Mouse (Mus musculus): ENCODE results near the gene Bcas1. TPM values are rescaled to one million over a fixed set of nuclear protein-coding genes. Genes with fewer than 3 reads are reported as not detected.

Bcas1 gene
- total and polyA plus RNA-seq, 3 experiments: 0.13 to 0.35 TPM; not detected in 1

DNA sequence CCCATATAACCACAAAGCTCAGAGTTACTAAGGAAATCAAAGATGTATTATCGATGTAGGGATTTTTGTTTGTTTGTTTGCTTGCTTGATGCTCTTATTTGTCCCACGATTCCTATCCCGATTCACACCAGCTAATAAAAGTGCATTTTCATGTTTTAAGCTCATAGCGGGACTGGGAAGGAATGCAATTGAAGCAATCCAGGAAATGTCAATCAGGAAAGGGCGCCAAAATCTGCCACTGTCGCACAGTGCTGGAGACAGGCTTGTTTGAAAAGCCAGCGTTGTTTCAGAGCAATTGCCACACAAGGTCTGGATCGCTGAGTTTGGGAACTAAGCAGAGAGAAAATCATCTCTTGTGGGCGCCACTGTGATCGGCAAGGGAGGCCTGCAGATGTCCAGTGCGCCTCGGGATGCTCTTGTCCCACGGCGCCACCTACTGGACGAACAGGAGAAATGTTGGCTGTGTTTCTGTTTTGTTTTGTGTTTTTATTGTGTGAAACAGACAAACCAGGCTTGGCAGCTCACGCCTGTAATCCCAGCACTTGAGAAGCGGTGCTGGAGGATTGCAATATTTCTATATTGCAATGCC is 26.3 kb downstream of the Bcas1 start:
- Histone ChIP-seq H3K9ac (ENCODE audit: control insufficient read depth, low read depth, low read length, poor library complexity, severe bottlenecking) (no peak overlapping the region), H3K27me3 (ENCODE audit: control insufficient read depth in 1 of 2, insufficient read depth in 2 of 2, low read length in 2 of 2) (no peaks in the 10 kb centered on the region), H3K79me2 (ENCODE audit: control insufficient read depth, insufficient read depth, low read length, poor library complexity) (no peaks in the 10 kb centered on the region), H3K9me3 (replicated peaks; ENCODE audit: insufficient read depth, low read length) (no peaks in the 10 kb centered on the region), H3K4me1 (ENCODE audit: control insufficient read depth in 1 of 2, insufficient read depth in 2 of 2, low read length in 2 of 2) (no peaks in the 10 kb centered on the region), H3K4me3 (ENCODE audit: control insufficient read depth in 1 of 2, insufficient read depth in 1 of 2, low read depth in 2 of 2, low read length in 2 of 2) (no peak overlapping the region), H3K36me3 (ENCODE audit: control insufficient read depth in 1 of 2, insufficient read depth in 2 of 2, low read length in 2 of 2) (no peaks in the 10 kb centered on the region), H3K27ac (ENCODE audit: control insufficient read depth, low read depth, low read length) (no peak overlapping the region)
- peak; percentile 17 for DNase-seq (ENCODE audit: low read depth, low spot score)
- TF ChIP-seq EP300 (IDR thresholded peaks at IDR 0.05; ENCODE audit: low read depth in 1 of 2, low read length in 2 of 2) (no peak), SMC3 (IDR thresholded peaks at IDR 0.05; ENCODE audit: low read depth, low read length) (peak; percentile 25), TAL1 (IDR thresholded peaks at IDR 0.05; ENCODE audit: low read length) (no peak), POLR2AphosphoS5 (IDR thresholded peaks at IDR 0.05; ENCODE audit: borderline replicate concordance, low read depth, low read length) (no peak), NRF1 (IDR thresholded peaks at IDR 0.05; ENCODE audit: insufficient read depth, low read depth, low read length, poor library complexity, severe bottlenecking) (no peak), ELF1 (IDR thresholded peaks at IDR 0.05; ENCODE audit: low read depth, low read length) (no peak), ZNF384 (IDR thresholded peaks at IDR 0.05; ENCODE audit: low read depth, low read length) (no peak), ZMIZ1 (IDR thresholded peaks at IDR 0.05; ENCODE audit: low read depth, low read length) (no peak), CHD1 (IDR thresholded peaks at IDR 0.05; ENCODE audit: low read depth, low read length) (no peak), MAFK (IDR thresholded peaks at IDR 0.05; ENCODE audit: borderline replicate concordance, low read depth, low read length) (no peak), KAT2A (conservative IDR thresholded peaks at IDR 0.05; ENCODE audit: low read depth, low read length) (no peak), HCFC1 (IDR thresholded peaks at IDR 0.05; ENCODE audit: low read depth, low read length) (no peak), MXI1 (IDR thresholded peaks at IDR 0.05; ENCODE audit: low read depth, low read length) (no peak), RAD21 (IDR thresholded peaks at IDR 0.05; ENCODE audit: low read depth, low read length) (peak; percentile 46), CTCF (IDR thresholded peaks at IDR 0.05 in 2 of 3, conservative IDR thresholded peaks at IDR 0.05 in 1 of 3; ENCODE audit: control insufficient read depth in 1 of 3, insufficient read depth in 1 of 3, low read depth in 2 of 3, low read length in 3 of 3, poor library complexity in 1 of 3, severe bottlenecking in 1 of 3) (peak; percentile 44 to 72 (median 50)), NELFE (IDR thresholded peaks at IDR 0.05; ENCODE audit: low read depth, low read length) (no peak), CHD2 (IDR thresholded peaks at IDR 0.05; ENCODE audit: low read length) (no peak), ZKSCAN1 (IDR thresholded peaks at IDR 0.05; ENCODE audit: low read depth, low read length) (no peak), ZC3H11A (IDR thresholded peaks at IDR 0.05; ENCODE audit: low read depth, low read length) (no peak)

DNA sequence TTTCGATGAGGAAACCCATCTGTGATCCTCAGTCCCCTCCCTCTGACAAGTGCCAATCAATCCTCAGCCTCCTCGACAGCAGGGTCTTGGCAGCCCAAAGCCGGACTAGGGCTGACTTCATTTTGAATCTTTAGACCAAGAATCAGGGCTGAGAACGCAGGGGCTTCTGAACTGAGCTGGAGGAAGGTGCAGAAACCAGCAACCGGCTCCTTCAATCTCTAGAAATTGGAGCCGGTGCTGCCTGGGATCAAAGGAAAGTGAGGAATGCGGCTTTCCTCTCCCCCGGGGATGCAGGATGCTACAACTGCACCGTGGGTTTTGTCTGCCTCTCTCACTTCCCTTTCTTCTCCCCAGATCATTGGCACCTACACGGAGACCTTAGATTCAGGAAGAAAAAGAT is 27.0 kb downstream of the Bcas1 start:
- TF ChIP-seq E2F4 (IDR thresholded peaks at IDR 0.05; ENCODE audit: borderline replicate concordance, low read depth, low read length) (no peak), NELFE (IDR thresholded peaks at IDR 0.05; ENCODE audit: low read depth, low read length) (no peak), BHLHE40 (IDR thresholded peaks at IDR 0.05; ENCODE audit: borderline replicate concordance, low read depth, low read length) (no peak)
- no peak for DNase-seq (ENCODE audit: low read depth, low spot score)
- H3K9ac ChIP-seq (ENCODE audit: control insufficient read depth, low read depth, low read length, poor library complexity, severe bottlenecking): no peak overlapping the region
- H3K9me3 ChIP-seq (replicated peaks; ENCODE audit: insufficient read depth, low read length): no peaks in the 10 kb centered on the region
- no peaks in the 10 kb centered on the region for H3K79me2 ChIP-seq (ENCODE audit: control insufficient read depth, insufficient read depth, low read length, poor library complexity)
- no peak overlapping the region for H3K27ac ChIP-seq (ENCODE audit: control insufficient read depth, low read depth, low read length)
- no peak overlapping the region for H3K4me3 ChIP-seq (ENCODE audit: control insufficient read depth in 1 of 2, insufficient read depth in 1 of 2, low read depth in 2 of 2, low read length in 2 of 2)
- no peaks in the 10 kb centered on the region for H3K36me3 ChIP-seq (ENCODE audit: control insufficient read depth in 1 of 2, insufficient read depth in 2 of 2, low read length in 2 of 2)
- no peaks in the 10 kb centered on the region for H3K27me3 ChIP-seq (ENCODE audit: control insufficient read depth in 1 of 2, insufficient read depth in 2 of 2, low read length in 2 of 2)
- no peaks in the 10 kb centered on the region for H3K4me1 ChIP-seq (ENCODE audit: control insufficient read depth in 1 of 2, insufficient read depth in 2 of 2, low read length in 2 of 2)

Data from MEL (cell line).